Mouse (Mus musculus) urinary bladder, postnatal 10 days (tissue): ENCODE measurements around the gene Gucy1a1.
"Not testable (repeated sequence)": the region's sequence is repeated elsewhere in the genome, so short reads cannot be mapped to it uniquely, and the experiment has no call there.

Experiments
- DNase-seq: peaks from one replicate; pipeline ENCODE4 v3.0.0; 2022; ENCODE audit warnings: low spot score

The Gucy1a1 gene

GRCm38 (mm10) chr3:82145126-82145901 is at the start of gene Gucy1a1:
Gucy1a1 (minus strand) TSS chr3:82145789.
- DNase-seq = no peak

DNA sequence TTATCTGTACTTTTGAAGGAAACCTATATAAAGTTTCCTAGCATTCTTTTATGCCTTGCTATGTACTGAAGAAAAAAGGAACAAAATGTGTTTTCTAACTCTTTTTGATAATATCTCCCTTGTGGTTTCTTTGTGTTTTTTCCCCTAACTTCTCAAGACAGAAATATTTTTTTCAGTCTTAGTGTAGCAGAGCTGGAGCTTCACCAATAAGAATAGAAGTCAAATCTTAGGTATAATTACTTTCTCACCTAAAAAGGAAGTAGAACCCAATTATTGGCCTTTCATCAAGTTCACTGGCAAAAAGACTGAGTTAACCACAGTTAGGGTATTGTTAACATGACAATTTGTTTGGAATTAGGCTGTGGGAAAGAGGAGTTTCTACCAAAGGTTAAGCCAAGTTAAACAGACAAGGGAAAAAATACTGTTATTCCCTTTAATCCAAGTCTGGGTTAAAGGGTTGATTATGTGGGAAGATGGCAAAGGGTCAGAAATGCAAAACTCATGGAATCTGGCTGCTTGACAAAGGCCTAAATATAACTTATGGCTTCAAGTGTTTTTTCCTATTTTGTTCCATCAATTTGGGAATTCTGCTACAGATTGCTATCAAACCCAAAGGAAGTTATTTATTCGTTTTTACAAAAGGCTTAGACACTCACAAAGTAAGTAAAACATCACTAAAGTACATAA is 46.1 kb upstream of the Gucy1a1 start:
- DNase-seq = no peak

GRCm38 (mm10) chr3:82185626-82186025 is 40.0 kb upstream of the Gucy1a1 start:
- DNase-seq = no peak

- DNase-seq = no peak
These were observed 35.9 kb upstream of the Gucy1a1 start for GRCm38 (mm10) chr3:82181500-82181899.

DNA sequence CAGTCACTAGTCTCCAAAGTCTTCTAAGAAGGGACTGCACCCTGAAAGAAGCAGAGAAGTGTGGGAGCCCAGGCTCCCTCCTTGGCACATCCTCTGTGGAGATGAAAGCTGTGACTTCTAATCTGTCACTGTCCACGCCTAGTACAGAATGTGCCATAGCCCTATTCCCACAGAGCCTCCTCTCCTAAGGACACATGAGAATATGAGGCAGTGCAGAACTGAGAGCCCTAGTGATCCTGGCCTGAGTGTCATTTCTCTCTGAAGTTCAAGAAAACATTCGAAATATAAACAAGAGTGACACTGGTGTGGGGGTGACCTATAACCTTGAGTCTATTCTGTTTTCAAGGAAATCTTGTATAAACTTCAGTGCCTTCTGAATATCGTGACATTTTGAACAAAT is 34.7 kb upstream of the Gucy1a1 start:
- DNase-seq = no peak

GRCm38 (mm10) chr3:82175501-82175900 is 29.9 kb upstream of the Gucy1a1 start:
- DNase-seq = no peak

DNA sequence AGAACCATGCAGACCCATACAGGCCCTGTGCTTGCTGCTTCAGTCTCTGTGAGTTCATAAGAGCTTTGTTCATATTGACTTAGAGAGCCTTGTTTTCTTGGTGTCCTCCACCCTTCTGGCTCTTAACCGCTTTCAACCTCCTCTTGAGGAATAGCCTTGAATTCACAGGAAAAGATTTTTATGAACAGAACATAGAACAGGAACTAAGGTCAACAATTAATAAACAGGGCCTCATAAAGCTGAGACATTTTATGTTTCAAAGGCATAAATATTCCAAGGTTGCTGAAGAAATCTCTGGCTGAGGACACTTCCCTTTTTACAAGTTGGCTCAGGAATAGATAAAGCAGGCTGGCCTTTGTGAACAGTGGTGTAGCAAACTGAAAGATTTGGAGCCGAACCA is 21.5 kb upstream of the Gucy1a1 start:
- no peak for DNase-seq

GRCm38 (mm10) chr3:82165937-82166336 is 20.3 kb upstream of the Gucy1a1 start:
- no peak for DNase-seq

- DNase-seq = not testable (repeated sequence)
These were observed 17.4 kb upstream of the Gucy1a1 start for GRCm38 (mm10) chr3:82162992-82163391.

DNA sequence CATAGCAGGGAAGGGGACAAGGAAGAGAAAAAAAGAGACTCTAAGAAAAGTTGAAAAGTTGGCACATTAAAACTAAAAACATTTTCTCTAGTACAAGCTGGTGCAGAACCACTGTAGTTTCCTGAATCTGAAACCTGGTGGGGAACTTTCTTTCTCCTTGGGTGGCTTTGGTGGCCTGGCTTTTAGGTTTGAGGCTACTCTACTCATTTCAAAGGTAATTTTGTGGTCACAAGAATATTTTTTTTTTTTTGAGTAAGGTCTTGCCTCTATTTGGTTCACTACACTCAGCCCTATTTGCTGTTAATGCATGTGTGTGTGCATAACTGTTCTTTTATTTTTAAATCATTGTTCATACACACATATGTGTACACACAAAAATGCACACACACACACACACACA is 389 bp upstream of the Gucy1a1 start:
- DNase-seq = no peak

GRCm38 (mm10) chr3:82144725-82145125 is 864 bp downstream of the Gucy1a1 start:
- DNase-seq = no peak

DNA sequence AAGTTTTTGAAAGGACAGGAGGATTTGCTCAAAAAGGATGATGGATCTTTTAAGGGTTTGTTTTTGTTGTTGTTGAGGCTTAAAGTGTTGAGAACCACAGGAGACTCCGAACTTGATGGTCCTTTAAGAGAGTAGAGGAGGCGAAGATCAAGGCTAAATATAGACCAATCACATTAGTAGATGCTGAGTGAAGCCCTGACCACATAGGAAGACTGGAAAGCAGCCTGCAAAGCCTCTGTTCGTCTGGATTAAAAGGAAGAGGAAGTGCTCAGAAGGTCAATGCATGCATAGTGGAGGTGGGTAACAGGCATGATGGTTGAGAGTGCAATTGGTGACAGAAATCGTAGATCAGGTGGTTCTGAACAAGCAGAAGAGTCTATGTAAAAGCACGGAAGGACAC is 4.8 kb downstream of the Gucy1a1 start:
- no peak for DNase-seq

DNA sequence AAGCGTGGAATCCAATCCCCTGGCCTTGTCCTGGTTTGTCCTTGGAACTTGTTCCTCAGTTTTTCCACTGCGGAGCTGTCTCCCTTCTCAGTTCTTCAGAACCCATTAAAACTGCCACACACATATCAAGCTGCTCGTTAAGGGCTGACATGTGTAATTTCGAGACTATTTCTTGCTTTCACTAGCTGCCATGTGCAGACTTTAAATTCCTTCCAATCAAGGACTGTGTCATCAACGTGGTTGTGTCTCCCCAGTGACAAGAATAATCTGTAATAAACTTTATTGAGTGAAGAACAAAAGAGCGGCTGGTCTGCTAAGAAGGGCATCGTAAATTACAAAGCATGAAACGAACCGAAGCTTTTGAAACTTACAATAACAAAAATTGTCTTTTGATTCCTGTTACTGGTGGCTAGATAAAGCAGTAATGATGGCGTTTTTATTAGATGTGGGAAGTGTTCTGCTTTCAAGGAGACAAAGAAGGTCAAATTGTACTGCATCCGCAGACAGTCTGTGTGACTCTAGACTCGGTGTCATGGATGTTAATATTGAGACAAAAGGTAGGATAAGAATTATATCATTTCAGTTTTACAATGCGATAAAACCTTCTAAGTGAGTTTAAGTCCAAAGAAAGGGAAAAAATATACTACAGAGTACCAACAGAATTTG is 7.5 kb downstream of the Gucy1a1 start:
- DNase-seq = no peak

DNA sequence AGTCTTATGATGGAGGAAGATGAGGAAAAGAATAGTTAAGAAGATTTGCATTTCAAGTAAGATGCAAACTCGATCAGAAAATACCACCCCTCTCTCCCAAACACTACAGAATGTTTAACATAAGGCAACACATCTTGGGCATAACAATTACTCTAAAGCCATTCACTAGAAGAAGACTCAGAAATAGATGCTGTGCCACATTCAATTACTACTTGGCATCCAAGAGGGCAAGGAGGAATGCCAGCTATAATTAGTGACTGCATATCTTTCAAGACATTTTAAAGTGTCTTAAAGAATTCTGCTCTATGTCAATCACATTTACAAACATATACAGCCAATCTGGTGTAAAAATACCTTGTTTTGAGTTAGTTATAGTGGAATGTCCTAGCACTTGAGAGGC is 10.1 kb downstream of the Gucy1a1 start:
- DNase-seq = no peak

- DNase-seq = no peak
These were observed 16.3 kb downstream of the Gucy1a1 start for GRCm38 (mm10) chr3:82129258-82129657.

DNA sequence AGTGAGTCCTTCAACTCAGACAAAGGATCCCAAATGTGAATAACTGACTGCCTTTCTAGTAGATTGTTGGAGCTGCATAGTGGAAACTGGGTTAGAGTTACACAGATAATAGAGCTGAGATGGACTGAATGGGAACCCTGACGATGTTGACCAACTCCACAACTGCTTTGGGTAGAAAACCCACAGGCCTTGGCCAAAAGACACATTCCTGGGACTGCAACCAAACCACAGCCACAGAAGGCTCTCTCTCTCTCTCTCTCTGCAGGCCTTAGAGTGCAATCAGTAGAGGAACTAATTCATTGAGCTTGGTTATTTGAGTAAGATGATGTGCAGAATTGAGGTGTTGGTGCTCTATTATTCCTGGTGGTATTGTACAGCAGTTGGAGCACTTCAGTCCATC is 21.0 kb downstream of the Gucy1a1 start:
- DNase-seq = no peak

DNA sequence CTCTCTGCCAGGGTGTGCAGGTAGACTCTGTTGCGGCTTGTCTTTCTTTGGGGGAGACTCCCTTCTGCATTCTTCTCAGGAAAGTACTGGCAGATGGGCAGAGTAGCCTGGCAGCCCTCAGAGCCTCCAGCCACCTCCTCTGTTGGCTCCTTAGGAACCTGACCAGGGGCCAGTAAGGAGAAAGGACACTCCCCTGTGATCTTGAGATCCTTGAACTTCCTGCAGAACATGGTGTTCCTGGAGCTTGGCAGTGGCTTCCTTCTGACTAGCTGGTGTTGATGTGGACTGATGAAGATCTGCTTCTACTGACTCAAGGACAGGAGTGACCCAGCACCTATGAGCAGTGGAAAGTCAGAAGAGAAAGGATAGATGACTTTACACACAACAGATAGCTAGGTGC is 26.7 kb downstream of the Gucy1a1 start:
- no peak for DNase-seq

DNA sequence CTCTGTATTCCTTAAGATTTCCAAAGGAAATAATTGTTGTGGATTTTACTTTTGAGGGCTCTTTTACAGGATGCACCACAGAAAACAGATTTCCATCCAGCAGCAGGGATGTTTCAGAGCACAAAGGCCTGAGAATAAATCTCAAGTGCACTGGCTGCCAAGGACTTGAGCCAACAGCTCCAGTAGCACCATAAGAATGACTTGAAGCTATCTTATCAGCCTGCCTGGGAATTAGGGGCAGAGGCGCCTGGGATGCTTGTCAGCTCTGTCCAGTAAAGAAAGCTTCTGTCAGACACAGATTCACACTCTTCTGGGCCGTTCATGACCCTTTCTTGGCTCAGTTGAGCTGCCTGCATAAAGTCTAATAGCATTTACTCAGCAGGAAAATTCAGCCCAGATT is 33.1 kb downstream of the Gucy1a1 start:
- DNase-seq = no peak

DNA sequence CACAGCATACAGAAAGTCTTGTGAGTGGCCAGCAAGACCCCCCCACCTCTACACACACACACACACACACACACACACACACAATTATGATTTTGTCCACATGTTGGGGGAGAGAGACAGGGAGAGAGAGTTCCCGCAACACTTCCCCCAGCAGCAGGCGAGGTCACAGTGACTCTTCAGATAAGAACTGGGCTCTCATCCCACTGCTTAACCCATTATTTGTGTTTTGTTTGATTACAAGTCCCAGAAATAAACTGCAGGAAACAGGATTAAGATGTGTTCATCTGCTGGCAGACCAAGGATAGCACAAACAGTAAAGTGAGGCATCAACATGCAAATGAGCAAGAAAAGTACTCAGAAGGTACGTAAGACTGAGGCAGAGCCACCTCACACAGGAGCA is 33.6 kb downstream of the Gucy1a1 start:
- no peak for DNase-seq

DNA sequence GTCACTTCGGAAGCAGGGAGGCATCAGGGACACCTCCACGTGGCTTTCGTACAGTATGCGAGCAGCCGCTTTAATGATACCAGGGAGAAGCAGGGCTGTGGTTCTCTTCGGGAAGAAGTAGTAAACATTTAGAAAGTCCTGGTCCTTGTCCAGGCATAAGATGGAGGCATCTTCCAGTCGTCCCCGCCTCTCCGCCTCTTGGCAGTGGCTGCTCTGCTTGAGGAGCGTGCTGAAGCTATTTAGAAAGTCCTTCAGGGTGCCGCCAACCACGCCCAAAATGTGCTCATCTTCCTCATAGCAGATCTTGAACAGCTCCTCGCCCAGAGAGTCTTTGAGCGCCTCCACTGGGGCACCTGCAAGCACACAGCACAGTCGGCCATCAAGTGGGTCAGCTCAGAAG is 36.6 kb downstream of the Gucy1a1 start:
- no peak for DNase-seq

DNA sequence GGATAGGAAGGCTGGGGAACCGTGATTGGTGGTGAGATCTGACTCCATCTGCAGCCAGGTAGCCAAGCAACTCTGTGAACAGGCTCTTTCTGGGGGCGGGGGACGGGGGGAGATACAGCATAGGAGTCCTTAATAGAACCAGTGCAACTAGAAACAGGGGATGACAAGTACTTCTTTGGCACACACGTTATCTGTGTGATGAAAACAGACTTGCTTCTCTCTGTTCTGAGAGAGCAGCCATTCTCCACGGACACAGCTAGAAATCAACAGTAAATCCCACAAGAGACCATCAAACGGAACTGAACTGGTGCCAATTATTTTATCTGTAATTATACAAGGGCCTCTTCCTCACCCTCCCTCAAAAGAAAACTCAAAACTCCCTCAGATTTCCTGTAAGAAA is 41.4 kb downstream of the Gucy1a1 start:
- no peak for DNase-seq

- DNase-seq = no peak
These were observed 46.5 kb downstream of the Gucy1a1 start for GRCm38 (mm10) chr3:82099127-82099526.

DNA sequence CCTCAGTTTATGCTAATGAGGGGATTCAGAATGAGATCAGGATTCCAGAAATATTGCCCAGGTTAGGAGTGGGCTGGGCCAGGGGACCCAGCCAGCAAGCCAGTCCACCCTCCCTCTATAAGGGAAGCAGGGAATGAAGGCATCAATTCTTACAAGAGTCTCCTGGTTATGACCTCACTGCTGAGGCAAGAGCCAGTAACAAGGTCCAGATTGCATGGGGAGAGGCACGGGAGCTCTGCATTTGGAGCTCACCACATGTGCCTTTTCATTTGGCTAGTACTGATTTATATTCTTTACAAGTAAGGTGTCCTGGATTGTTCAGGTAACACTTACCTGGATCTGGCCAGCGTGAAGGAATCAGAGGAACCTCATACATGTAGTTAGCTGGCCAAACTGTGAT is 48.8 kb downstream of the Gucy1a1 start:
- DNase-seq = no peak
